Mouse (Mus musculus) 416B (cell line): ENCODE data around the gene Tarsl2.

Source experiments
- DNase-seq: peaks from one replicate; pipeline ENCODE4 v3.0.0; 2011; ENCODE audit warnings: low read depth

Tarsl2 gene

GRCm38 (mm10) chr7:65644643-65645351, at the start of gene Tarsl2:
TSS of gene Tarsl2 (plus strand) at chr7:65644898.
- no peak for DNase-seq

DNA sequence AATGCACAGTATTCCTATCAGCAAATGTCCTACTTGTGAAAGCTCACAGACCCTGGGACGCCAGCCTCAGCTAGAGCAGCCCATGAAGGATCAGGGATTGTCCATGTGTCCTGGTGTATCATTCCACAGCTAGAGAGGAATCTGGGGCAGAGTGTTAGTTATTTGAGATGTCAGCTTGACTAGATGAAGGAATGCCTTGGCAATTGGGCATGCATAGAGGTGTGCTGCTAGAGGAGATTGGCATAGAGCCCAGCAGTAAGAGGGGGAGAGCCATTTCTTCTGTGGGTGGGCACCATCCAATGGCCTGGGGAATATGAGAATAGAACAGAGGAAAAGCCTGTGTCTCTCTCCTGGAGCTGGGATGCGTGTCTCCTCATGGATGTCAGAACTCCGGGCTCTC, 38.6 kb upstream of the Tarsl2 start:
- no peak for DNase-seq

DNA sequence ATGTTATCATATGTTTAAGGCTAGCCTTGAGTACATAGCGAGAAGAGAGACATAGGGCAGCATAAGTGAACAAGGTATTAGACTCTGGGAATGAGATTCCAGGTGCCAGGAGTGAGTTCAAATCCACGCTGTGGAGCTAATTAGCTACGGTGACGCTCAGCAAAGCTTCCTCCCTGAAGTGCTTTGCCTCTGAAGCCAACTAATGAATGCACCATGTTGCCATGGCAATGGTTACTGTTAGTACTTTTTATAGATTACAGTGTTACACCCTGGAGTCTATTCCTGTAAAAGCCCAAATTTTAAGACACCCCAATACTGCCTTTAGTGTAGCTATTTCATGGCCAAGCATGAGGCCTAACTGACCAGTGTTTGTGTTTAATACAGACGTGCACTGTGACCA, 37.7 kb upstream of the Tarsl2 start:
- no peak for DNase-seq

- DNase-seq: no peak
Observed at GRCm38 (mm10) chr7:65610171-65610570, 34.5 kb upstream of the Tarsl2 start.

DNA sequence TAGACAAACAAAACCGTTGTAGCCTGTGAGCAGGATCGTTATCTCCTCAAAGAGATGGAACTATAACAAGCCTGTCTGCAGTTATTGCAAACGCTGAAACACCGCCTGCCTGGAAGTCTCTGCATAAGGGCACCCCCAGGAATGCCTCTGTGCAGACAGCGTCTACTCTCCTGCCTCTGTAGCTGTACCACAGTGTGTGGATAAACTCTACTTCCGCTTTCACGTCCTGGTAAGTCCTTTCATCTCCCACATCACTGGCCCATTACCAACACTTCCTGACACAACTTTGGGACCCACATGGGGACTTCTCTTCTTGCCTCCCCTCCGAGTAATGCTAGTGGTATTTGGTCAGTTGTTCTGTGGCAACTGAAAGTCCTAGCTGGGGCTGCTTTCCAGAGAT, 34.0 kb upstream of the Tarsl2 start:
- no peak for DNase-seq

DNA sequence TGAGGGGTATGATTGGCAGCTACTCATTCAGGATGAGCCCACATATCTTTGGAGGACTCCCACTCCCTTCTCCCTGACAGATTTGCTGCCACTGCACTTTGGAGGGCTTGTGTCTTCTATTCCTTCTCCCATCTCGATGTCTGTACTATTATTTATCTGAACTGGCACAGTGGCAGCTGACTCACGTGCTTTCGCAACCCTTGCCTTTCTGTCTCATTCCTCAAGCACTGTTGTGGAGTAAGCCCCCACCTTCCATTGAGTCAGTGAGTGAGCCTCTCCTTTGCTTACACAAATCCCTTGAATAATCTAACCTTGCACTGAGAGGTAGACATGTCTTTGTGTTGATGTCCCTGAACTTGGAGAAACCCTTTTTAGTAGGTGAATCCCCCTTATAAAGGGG, 33.4 kb upstream of the Tarsl2 start:
- DNase-seq: peak; percentile 5

DNA sequence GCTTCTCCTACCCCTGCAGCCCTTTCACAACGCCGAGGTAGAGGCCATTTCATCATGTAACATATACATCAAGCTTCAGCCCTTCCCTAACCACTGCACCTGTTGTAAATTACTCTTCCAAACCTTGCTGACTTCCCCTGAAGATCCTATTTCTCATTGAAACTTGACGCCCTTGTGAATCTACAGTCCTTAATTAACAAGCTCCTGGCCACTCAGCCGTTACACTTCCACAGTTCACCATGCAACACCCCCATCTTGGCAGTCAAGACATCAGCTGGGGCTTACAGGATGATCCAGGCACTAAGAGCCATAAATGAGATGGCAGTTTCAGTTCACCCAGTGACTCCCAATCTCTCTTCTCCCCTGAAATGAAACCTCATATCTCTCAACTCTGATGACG, 31.0 kb upstream of the Tarsl2 start:
- no peak for DNase-seq

DNA sequence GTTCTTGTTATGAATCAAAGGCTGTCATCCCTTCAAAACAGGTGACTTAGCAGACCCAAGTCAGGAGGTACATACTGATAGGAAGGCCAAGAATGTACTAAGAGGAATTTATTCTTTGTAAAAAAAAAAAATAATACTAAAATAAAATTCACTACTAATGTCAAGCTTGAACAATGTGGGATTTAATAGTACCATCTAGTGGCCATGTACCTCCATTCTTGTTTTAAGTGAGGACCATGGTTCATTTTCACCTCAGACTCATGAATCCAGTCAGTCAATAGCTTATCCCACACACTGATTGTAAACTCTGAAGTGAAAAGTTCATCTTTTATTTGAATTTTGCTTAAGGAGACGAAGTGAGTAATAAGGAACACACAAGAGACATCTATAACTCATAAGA, 25.9 kb upstream of the Tarsl2 start:
- no peak for DNase-seq

DNA sequence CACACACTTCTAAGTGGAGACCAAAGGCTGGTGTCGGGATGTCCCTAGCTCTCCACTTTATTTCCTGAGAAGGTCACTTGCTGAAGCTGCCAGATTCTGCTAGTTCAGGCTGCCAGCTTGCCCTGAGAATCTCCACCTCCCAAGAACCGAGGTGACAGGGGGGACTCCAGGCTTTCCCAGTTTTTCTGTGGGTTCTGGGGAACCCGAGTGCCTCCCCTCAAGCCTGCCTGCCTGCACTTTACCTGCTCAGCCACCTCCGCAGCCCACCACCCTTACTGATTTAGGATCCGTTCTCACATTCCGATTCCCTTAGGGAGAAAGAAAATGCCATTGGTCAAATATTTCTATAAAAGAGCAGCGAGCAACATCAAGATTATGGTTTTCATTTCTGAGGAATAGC, 24.0 kb upstream of the Tarsl2 start:
- DNase-seq: no peak

DNA sequence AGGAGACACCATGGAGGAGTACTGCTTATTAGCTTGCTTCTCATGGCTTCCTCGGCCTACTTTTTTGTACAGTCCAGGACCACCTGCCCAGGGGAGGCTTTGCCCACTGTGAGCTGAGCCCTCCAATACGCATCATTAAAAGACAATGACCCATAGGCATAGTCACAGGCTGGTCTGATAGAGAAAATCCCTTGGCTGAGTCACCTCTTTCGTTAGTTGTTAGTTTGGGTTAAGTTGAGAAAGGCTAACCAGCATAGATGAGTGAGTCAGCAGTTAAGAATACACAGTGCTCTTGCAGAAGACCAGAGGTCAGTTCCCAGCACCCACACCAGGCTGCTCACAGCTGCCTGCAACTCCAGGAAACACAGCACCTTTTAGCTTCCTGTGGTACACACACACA, 21.4 kb upstream of the Tarsl2 start:
- DNase-seq: peak; percentile 22

DNA sequence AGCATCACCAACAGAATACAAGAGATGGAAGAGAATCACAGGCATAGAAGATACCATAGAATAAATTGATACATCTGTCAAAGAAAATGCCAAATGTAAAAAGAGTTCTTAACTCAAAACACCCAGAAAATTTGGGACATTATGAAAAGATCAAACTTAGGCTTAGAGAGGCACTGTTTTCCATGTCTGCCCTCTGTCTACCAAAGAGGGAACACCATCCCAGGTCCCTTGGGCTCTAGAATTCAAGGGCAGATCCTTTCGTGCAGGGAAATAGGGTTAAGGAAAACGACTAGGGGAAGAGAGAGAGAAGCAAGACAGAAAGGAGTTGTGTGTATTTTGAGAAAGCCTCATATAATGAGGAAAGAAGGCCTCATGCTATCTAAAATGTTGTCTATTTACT, 19.2 kb upstream of the Tarsl2 start:
- DNase-seq: no peak

- no peak for DNase-seq
Observed at GRCm38 (mm10) chr7:65629846-65630245, 14.9 kb upstream of the Tarsl2 start.

- no peak for DNase-seq
Observed at GRCm38 (mm10) chr7:65630661-65631060, 14.0 kb upstream of the Tarsl2 start.

DNA sequence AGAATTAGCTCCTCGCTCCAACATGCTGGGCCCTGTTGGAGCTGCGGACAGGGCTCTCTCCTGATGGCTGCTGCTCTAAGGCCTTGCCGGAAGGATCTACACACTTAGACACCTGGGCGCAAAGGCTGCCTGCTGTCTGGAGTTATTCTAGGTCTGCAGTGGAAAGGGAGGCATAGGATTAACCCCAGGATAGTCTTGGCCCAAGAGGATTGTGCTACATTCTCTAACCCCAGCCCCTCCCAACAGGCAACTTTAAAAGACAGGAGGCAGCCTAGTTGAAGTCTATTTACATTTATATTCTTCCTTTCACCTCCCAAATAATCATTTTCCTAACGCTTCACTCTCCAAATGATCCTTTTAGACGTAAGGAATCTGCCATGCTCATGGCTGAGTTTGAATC, 8.9 kb upstream of the Tarsl2 start:
- no peak for DNase-seq

GRCm38 (mm10) chr7:65636356-65636880, 8.3 kb upstream of the Tarsl2 start:
- no peak for DNase-seq

GRCm38 (mm10) chr7:65638170-65638770, 6.4 kb upstream of the Tarsl2 start:
- no peak for DNase-seq

GRCm38 (mm10) chr7:65639821-65640382, 4.8 kb upstream of the Tarsl2 start:
- DNase-seq: no peak

- DNase-seq: no peak
Observed at GRCm38 (mm10) chr7:65640672-65641071, 4.0 kb upstream of the Tarsl2 start.

DNA sequence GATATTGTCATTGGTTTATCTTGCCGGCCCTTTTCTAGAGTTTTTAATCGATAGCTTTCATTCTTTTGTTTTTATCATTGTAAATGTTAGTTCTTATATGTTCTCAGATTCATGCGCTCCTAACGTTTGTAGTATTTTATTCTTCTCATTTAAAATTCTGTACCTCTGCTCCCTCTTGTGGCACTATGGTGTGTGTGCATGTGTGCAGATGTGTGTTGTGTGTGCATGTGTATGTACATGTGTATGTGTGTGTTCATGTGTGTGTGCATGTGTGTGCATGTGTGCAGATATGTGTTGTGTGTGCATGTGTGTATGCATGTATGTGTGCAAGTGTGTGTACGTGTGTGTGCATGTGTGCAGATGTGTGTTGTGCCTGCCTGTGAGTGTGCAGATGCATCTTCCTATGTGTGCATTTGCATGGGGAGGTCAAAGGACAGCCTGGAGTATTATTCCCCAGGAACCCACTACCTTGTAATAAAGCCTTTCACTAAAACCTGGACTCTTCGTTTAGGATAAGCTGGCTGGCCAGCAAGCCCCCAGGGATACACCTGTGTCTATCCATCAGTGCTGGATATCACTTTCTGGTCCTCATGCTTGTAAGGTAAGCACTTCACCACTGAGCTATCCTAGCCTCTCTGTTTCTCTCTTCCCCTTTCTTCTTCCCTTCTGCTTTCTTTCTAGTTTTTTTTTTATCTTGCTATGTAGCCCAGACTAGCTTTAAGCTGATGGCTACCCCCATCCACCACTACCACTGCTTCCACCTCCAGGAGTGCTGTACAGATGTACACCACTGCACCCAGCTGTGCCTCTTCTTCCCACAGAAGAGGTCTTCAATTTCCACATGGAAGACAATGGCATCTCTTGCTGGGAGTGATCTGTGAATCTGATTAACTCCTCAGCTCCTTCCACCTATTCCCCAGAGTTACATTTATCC, 2.1 kb upstream of the Tarsl2 start:
- DNase-seq: peak; percentile 16

GRCm38 (mm10) chr7:65643861-65644421, 757 bp upstream of the Tarsl2 start:
- no peak for DNase-seq

DNA sequence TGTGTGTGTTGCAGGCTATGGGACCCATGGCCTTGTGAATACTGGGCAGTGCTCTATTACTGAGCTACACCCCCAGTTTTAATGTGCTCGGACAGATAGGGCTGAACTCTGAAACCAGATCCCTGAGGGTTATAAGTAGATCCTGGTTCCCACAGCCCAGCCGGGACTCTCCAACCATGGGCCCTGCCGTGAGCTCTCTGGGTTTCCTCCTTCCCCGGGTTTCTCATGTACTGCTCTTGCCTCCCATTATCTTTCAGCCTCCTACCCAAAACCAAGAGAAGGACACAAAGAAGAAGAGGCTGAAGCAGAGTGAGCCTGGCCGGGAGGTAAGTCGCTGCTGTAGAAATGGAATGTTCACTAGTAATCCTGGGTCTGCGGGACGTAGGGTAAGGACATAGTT, 1.3 kb downstream of the Tarsl2 start:
- no peak for DNase-seq

DNA sequence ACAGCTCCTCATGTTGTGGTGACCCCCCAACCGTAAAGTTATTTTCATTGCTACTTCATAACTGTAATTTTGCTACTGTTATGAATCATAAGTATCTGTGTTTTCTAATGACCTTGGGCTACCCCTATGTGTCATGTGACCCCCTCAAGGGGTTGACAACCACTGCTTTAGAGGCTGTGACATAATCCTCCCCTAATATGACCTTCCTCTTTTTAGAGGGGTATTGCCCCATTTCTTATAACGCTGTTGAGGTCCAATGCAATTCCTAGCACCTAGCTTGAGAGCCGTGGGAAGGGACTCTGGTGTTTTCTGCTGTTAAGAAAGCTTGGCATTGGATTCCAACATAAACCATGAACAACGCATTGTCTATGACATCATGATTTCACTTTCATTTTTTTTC, 6.0 kb downstream of the Tarsl2 start:
- DNase-seq: peak; percentile 10
